Mouse (Mus musculus) ES-CJ7 (cell line): Measurements from ENCODE around the gene Gm27179.
"Not testable (repeated sequence)": the region's sequence is repeated elsewhere in the genome, so short reads cannot be mapped to it uniquely, and the experiment has no call there.

Source experiments
- DNase-seq: peaks from one replicate; pipeline ENCODE4 v3.0.0; 2011; ENCODE audit warnings: low read depth, low spot score

Gm27179 gene

DNA sequence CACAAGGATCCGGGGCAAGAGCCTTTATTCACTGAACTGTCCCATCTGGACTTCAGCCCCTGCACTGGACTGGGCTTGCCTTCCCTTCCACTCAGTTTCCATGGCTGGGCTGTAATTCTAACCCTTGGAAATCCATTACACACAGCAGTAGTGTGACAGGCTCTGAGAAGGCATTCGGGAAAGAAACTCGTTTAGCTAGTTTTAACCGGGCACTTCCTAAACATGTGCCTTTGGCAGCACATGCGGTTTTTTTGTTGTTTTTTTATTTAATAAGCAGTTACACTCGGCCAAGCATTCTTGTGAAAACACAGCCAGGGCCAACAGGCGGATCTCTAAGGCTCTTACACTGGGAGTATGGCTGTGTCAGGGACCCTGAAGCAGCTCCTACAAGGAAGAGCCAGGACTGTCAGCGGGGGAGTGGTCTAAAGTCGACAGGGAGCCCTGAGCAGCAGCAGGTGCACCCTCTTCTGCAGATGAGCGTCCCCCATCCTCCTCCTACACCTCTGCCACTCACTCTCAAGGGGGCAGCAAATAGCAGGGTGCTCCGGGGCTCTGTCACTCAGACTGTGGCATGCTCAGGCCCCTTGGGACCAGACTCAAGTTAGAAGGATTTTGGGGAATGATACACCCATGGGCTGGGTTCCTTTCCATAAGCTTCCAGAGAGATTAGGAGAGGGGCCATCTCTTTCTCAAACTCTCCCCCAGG is 38.3 kb downstream of the Gm27179 start:
- DNase-seq = not testable (repeated sequence)

DNA sequence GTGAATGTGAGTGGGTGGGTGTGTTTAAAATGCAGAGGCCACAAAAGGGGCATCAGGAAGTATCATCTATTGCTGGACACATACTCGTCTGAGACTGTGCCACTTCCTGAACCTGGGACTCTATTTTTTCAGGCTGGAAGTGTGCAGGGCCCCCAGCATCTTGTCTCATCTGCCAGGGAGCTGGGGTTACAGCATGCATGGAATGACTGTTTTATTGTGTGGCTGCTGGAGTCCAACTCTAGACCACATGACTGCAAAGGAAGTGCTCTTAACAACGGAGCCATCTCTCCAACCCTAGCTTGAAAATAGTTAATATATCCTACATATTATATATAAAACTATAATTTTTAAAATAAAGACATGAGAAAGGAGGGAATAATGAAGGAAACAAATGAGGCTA is 39.0 kb downstream of the Gm27179 start:
- not testable (repeated sequence) for DNase-seq

DNA sequence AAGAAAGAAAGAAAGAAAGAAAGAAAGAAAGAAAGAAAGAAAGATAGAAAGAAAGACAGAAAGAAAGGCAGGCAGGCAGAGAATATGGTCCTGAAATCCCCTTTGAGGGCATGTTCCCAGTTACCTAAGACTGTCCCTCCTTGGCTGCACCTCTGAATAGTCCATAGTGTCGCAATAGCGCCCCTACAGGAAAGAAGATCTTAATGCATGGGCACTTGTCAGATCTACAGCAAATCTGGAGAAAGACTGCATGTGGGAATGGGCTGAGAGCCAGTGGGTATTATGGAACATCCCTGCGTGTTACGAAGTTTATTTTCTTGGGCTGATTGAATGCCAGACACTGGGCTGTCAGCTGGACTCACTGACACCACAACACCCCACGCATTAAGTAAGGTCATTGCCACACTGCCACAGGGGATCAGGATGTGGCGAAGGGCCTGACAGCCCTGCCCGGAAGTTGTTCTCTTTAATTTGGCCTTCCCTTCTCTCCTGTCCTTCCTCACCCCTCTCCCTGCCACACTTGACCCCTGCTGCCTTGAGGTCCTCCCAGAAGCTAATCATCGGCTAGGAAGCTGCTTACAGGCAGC is 42.1 kb downstream of the Gm27179 start:
- not testable (repeated sequence) for DNase-seq

DNA sequence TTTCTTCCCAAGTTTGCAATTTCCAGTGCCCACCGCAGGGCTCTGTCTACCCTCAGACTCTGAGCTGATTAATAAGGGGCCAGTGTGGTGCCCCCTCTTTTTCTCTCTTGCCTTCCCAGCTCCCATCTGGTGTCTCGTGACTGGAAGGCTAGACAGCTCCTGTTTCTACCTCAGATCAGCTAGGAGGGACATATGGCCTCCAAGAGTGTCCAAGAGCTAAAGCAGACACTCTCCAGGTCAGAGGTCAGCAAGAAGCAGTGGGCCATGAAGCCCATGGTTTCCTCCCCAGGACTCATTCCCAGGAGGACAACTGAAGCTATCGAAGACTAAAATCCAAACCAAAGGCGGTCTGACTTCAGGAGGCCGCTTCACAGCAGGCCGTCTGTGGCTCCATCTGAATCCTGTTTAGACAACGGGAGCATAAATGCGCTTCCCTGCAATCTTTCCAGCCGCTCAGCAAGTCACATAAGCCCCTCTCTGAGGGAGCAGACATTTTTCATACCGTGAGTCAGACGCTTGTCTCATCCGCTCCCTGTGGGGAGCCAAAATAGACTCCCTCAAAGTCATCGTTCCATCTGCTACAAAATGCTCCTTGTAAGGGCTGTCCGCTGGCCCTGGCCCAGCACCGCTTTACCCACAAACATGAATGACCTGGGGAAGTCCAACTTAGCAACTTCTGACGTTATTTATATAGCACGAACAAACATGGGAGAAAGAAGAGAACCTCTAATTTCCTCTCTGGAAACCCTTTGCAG is 44.6 kb downstream of the Gm27179 start:
- not testable (repeated sequence) for DNase-seq

DNA sequence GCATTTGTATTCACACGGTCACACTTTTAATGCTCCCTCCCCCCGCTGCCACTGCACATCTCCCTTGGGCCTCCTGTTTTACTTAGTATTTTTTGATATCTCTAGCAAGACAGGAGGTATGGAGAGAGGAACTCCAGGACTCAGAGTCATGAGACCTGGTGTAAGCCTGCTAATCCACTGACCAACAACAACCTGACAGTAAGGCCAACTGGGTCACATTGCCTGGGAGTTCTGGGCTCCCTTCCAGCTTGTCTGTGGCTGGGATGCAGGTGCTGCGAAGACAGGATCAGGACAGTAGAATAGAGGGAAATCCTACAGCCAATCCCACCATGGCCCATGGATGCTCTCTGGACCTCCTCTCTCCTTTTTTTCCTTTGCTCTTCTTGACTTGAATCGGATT is 47.9 kb downstream of the Gm27179 start:
- not testable (repeated sequence) for DNase-seq
